Mouse (Mus musculus) ES-Bruce4 (cell line): ENCODE measurements at regions not wholly inside any gene's neighbourhood (a gene's known extent, or its start where the extent isn't known, plus 50 kb on each side); places are given as distances from the start of the nearest gene placed in this dataset.

Experiments
- H3K27ac ChIP-seq: 2 replicates; pipeline ENCODE4 v1.5.1; 2012; ENCODE audit warnings: low read length, inconsistent platforms; ENCODE audit not compliant: insufficient read depth
- H3K27me3 ChIP-seq: 2 replicates; pipeline ENCODE4 v1.6.1; 2012; ENCODE audit warnings: mild to moderate bottlenecking, low read length, inconsistent platforms; ENCODE audit not compliant: control insufficient read depth, poor library complexity, insufficient read depth, severe bottlenecking
- H3K36me3 ChIP-seq: 2 replicates; pipeline ENCODE4 v1.6.1; 2012; ENCODE audit warnings: inconsistent platforms, mild to moderate bottlenecking, low read length, moderate library complexity; ENCODE audit not compliant: control insufficient read depth, poor library complexity, insufficient read depth, severe bottlenecking
- H3K4me1 ChIP-seq: one replicate; pipeline ENCODE4 v1.8.1; 2011; ENCODE audit warnings: low read length; ENCODE audit not compliant: control insufficient read depth, insufficient read depth
- H3K4me3 ChIP-seq: 2 replicates; pipeline ENCODE4 v1.5.1; 2011; ENCODE audit warnings: low read depth, mild to moderate bottlenecking, low read length
- H3K9ac ChIP-seq: 2 replicates; pipeline ENCODE4 v1.6.1; 2012; ENCODE audit warnings: low read depth, mild to moderate bottlenecking, inconsistent platforms; ENCODE audit not compliant: poor library complexity, severe bottlenecking
- H3K9me3 ChIP-seq: replicated peaks from 2 replicates; pipeline ENCODE4 v1.6.1; 2012; ENCODE audit warnings: mild to moderate bottlenecking, low read length, inconsistent platforms; ENCODE audit not compliant: control insufficient read depth, poor library complexity, insufficient read depth, severe bottlenecking
- CTCF ChIP-seq: IDR thresholded peaks from one replicate; pipeline ENCODE4 v1.8.1; 2011; ENCODE audit warnings: low read depth, low read length
- EP300 ChIP-seq: IDR thresholded peaks from 2 replicates; pipeline ENCODE4 v1.6.1; 2011; ENCODE audit warnings: low read depth, low read length; ENCODE audit not compliant: insufficient read depth
- POLR2A ChIP-seq: IDR thresholded peaks from one replicate; pipeline ENCODE4 v1.8.1; 2011; ENCODE audit warnings: low read length; ENCODE audit not compliant: insufficient read depth

- no peak overlapping the region for H3K9ac ChIP-seq
- H3K36me3 ChIP-seq = no peaks in the 10 kb centered on the region
- H3K9me3 ChIP-seq = no peaks in the 10 kb centered on the region
- no peak overlapping the region for H3K4me3 ChIP-seq
- no peaks in the 10 kb centered on the region for H3K4me1 ChIP-seq
- TF ChIP-seq EP300 (no peak), CTCF (no peak), POLR2A (no peak)
- H3K27ac ChIP-seq = no peak overlapping the region
- no peaks in the 10 kb centered on the region for H3K27me3 ChIP-seq
These were observed 148.0 kb upstream of the Col8a1 start for GRCm38 (mm10) chr16:57902498-57902897.

GRCm38 (mm10) chr16:57912001-57912400, 157.5 kb upstream of the Col8a1 start:
- H3K27ac ChIP-seq = no peak overlapping the region
- H3K4me1 ChIP-seq = no peaks in the 10 kb centered on the region
- no peak overlapping the region for H3K9ac ChIP-seq
- H3K27me3 ChIP-seq = no peaks in the 10 kb centered on the region
- TF ChIP-seq POLR2A = no peak
- no peak for TF ChIP-seq CTCF
- no peak for TF ChIP-seq EP300
- no peaks in the 10 kb centered on the region for H3K9me3 ChIP-seq
- H3K4me3 ChIP-seq = no peak overlapping the region
- H3K36me3 ChIP-seq = no peaks in the 10 kb centered on the region

DNA sequence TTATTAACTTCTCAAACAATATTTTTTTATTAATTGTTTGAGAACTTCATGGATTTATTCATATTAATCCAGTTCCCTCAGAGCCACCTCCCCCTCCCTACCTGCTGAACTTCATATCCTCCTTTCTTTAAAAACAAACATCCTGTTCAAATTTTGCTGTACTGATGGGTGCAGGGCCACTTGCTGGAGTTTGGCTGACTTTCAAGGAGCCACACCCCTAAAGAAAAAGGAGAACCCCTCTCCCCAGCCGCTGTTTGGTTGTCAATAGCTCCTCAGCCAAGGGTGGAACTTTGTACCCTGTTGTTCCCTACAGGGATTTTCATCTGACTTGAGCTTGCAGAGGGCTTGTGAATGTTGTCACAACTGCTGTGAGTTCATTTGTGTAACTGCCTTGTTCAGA, 160.0 kb upstream of the Col8a1 start:
- Histone ChIP-seq H3K27ac (no peak overlapping the region), H3K27me3 (no peaks in the 10 kb centered on the region), H3K9me3 (no peaks in the 10 kb centered on the region), H3K4me1 (no peaks in the 10 kb centered on the region), H3K4me3 (no peak overlapping the region), H3K36me3 (no peaks in the 10 kb centered on the region), H3K9ac (no peak overlapping the region)
- TF ChIP-seq CTCF (no peak), EP300 (no peak), POLR2A (no peak)

DNA sequence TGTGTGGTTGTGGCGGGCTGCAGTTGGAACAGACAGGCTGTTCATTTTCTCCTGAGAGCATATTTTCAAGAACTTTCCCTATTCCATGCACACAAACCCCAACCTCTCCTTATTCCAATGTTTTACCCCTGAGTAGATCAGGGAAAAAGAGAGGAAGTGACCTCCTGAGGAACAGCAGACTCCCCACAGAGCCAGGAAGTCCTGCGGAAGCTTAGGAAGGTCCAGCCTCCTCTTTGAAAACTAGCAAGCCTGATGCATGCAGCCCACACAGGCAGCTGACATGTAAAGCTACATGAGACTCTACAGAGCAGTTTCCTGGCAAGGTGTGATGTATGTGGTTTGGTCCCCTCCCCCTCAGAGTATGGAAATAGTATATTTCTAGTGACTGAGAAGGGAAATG, 160.9 kb upstream of the Col8a1 start:
- no peak for TF ChIP-seq CTCF
- TF ChIP-seq EP300 = no peak
- TF ChIP-seq POLR2A = no peak
- no peak overlapping the region for H3K27ac ChIP-seq
- H3K4me3 ChIP-seq = no peak overlapping the region
- H3K27me3 ChIP-seq = no peaks in the 10 kb centered on the region
- H3K9ac ChIP-seq = no peak overlapping the region
- no peaks in the 10 kb centered on the region for H3K36me3 ChIP-seq
- H3K9me3 ChIP-seq = no peaks in the 10 kb centered on the region
- no peaks in the 10 kb centered on the region for H3K4me1 ChIP-seq

- Histone ChIP-seq H3K27me3 (no peaks in the 10 kb centered on the region), H3K27ac (no peak overlapping the region), H3K4me3 (no peak overlapping the region), H3K36me3 (no peaks in the 10 kb centered on the region), H3K4me1 (no peaks in the 10 kb centered on the region), H3K9me3 (no peaks in the 10 kb centered on the region), H3K9ac (no peak overlapping the region)
- TF ChIP-seq POLR2A (no peak), CTCF (no peak), EP300 (no peak)
These were observed 169.1 kb upstream of the Col8a1 start for GRCm38 (mm10) chr16:57923447-57924129.

DNA sequence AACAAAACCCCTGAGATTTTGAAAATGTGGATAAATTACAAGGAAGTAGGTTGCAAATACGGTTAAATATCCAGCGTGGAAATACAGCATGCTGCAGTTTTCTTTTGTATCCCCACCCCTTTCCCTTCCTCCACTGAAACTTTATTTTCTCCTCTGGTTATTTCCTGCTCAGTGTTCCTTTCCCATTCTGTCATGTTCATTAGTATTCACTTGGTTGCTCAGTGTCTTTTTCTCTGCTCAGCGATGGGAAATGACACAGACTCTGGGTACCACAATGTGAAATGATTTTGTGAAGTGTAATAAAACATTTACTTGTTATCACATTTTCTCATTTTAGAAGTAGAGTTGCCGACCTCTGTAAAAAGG, 169.6 kb upstream of the Col8a1 start:
- H3K36me3 ChIP-seq = no peaks in the 10 kb centered on the region
- H3K9me3 ChIP-seq = no peaks in the 10 kb centered on the region
- H3K27ac ChIP-seq = no peak overlapping the region
- H3K4me1 ChIP-seq = no peaks in the 10 kb centered on the region
- no peak overlapping the region for H3K4me3 ChIP-seq
- H3K27me3 ChIP-seq = no peaks in the 10 kb centered on the region
- no peak overlapping the region for H3K9ac ChIP-seq
- no peak for TF ChIP-seq CTCF
- TF ChIP-seq POLR2A = no peak
- no peak for TF ChIP-seq EP300
